Mouse (Mus musculus) adrenal gland, adult 18-20 months (tissue): ENCODE data around the gene Tspan13. TPM values are rescaled to one million over a fixed set of nuclear protein-coding genes. Genes with fewer than 3 reads are reported as not detected.
A peak's percentile ranks its signal among the peaks of the same experiment; 100 is the strongest.

ENCODE experiments used
- DNase-seq, 2 experiments: peaks; one replicate each; pipeline ENCODE4 v3.0.0; 2021 to 2022; ENCODE audit warnings: low spot score in 2 of 2
- total RNA-seq, 2 experiments: library from RNA; stranded (reverse); gene quantifications; 1 replicate in 1 of 2; 2 replicates in 1 of 2; pipeline ENCODE4 v1.2.3; 2021

Gene Tspan13
- total RNA-seq, 2 experiments from 2014 or later, result 9.6 to 15.6 TPM

DNA sequence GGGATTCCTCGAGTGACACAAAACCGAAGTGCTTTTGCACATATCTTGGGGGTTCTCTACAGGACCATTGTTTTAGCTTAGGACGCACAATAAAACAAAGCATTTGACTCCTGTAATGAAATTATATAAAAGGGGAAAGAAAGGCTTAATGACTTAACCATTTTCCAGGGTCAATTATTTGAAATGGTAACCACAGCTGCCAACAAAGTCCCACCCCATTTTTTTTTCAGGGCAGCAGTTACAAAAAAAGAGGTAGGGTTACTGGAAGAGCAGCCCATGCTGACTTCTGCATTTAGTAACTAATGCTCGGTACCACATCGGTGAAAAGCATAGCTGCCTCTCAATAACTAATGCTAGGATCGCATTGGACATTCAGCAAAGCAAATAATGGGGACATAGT is 6.8 kb downstream of the Tspan13 start:
- DNase-seq, result no peak

DNA sequence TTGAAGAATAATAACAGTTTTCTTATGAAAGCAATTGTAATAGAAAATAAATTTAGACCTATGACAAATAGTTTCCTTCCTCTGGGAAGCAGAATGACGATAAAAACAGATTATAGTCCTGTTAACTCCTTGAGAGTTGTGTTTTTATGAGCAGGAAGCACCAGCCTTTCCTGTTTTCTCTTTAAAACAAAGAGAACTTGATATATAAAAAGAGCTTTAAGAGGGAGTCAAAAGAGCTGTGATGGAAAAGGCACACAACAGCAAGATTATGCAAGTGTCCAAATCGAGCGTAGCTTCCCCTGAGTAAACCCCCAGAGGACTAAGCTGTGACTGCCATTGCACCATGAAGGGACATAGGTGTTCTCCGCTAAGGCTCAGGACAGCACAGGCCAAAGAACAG is 9.9 kb downstream of the Tspan13 start:
- no peak for DNase-seq

DNA sequence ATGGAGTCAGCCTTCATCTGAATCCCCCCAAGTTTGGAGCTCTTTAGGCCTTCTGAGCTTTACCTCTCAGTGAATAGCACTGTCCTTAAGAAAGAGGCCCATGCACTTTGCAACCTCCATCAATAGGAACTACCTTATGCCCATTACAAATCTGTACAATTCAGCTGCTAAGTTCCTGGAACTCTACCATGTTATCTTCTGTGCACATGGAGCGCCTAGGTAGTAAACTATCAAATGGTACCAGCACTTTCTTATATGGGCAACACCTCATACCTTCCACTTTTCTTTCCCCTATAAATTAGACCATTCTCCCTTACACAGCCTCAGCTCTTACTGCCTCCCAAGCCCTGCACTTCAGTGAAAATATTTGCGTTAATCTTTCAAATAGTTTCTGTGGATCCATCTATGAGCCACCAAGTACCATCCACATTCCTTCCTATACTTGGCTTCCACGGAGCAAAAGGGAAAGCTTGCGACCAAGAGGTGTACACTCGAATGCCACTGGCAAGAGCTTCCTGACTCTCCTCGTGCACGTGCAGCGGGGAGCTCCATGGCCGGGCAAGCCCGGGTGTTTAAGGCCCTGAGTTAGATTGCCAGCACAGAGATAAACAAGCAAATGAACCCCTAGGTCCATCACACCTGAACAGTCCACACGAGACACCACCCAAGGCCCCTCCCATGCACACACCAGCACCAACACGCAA is 11.5 kb downstream of the Tspan13 start:
- DNase-seq, result no peak

DNA sequence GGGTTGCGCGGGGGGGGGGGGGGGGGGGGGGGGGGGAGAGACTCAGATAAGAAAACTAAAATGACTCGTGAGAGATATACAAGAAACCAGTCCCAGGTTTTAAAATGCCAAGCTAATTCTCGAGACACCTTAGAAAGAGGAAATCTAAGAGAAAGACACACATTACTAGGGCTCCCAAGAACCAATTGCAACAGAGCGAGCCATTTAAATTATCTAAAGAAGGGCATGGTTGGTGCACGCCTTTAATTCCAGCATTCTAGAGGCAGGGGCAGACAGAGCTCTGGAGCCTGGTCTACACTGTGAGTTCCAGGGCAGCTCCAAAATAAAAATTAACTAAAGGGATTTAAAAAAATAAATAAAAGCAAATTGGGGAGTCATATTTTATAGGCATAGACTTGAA is 12.6 kb downstream of the Tspan13 start:
- DNase-seq, result no peak

DNA sequence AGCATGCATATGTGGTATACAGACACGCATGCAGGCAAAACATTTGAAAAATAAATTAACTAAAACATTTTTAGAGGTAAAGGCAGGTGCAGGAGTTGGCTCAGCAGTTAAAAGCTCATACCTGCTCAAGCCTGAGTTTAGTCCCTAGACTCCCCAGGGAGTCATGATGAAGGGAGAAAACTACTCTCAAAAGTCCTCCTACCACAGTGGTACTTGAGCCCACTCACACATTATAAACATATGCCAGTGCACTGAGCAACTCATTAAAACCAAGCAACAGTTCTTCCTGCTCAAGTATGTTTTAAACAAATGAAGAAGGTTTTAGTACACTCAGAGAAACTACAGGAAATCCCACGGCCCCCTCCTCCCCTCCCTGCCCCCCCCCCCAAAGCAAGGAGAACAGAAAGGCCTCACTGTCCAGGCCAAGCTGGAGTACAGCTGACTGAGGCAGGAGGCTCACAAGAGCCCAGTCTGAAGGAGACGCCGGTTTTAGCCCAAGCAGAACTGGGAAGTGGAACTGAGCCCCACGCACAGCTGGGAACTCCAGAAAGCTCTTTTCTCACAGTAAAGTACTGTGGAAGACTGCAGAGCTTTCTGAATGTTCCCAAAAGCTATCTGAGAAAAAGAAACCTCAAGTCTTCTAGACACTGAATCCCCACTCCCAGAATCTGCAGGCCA is 13.2 kb downstream of the Tspan13 start:
- no peak for DNase-seq

DNA sequence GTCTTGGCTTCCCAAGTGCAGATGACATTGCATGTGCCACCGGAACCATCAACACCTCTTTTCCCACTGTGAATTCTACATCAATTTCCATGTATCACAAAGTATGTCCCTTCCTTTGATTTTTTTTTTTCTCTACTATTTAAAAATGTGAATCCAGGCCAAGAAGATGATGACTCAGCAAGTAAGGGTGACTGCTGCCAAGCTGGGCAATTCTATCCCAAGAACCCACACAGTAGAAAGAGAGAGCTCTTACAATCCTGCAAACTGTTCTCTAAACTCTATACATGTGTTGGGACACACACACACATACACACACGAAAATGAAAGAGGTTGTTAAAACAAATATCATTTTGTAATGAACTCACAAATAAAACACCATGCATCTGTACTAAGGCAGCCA is 15.1 kb downstream of the Tspan13 start:
- no peak for DNase-seq

DNA sequence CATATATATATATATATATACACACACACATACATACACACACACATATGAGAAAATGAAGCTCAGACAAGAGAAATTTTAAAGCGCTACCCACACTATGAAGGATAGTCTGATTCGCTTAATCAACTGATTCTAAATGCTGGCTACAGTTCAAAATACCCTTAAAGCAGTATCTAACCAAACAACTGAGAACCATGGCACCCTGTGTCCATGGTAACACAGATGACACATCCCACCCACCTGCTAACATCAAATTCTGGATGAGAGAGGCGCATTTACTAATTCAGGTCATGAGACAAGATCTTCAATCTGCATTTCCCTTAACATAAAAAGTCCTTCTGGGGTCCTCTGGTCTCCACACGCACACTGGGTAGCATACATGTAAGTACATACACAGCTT is 16.2 kb downstream of the Tspan13 start:
- no peak for DNase-seq

DNA sequence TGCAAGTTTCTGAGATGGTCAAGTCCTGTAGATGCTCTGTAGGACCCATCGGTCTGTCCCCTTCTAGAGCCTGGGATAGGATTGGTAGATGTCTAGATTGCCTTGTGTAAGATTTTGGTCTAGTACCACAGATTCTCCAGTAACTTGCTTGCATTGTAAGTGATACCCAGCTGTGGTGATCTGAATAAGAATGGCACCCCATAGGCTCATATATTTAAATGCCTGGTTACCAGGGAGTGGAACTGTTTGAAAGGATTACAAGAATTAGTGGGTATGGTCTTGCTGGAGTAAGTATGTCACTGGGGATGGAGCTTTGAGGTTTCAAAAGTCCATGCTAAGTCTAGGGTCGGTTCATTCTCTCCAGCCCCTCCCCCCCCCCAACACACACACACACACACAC is 21.6 kb downstream of the Tspan13 start:
- no peak for DNase-seq

DNA sequence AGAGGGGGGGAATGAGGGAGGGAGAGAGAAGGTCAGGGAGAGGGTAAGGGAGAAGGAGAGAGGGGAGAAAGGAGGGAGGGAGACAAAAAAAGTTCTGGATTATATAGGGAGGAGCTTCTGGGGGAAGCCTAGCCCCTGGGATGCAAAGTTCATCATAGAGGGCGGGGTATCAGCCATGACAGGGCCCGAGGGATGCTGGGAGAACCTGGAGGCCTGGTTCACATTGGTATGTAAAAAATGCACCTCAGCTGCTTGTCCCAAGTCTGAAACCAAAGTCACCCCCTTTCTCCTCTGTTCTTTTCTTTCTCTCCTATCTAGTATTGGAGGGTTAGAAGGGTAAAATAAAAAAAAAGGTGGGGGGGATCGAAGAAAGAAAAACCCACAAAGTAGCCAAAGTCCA is 22.2 kb downstream of the Tspan13 start:
- no peak for DNase-seq

DNA sequence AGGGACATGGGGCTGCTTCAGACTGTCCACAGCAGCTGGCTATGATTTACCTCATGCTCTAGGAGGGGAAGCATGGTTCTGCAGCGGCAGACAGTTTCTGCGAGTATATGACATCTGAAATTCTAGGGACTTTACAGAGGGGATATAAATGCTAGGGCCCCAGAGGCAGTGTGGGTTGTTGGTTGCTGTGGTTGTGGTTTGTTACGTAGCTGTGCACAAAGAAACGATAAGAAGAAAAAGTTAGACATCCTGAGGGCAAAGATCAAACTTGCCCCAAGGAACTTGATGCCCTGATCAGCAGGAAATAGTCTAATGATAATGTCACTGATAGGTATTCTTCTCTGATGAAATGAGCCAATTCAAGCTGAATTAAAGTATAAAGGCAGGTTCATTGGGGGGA is 22.7 kb downstream of the Tspan13 start:
- no peak for DNase-seq

DNA sequence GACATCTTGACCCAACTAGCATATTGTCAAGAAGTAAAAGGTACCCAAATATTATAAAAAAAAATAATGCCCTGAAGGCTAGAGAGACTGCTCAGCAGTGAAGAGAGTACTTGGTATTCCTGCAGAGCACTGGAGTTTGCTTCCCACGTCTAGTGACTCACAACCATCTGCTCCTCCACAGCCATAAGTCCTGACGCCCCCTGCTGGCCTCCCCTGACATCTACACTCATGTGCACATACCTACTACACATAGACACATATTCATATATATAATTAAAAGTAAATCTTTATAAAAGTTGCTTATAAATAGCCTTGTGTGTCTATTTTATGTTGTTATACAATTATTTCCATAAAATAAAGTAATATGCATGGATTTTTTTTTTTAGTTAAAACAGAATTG is 24.5 kb downstream of the Tspan13 start:
- DNase-seq, result no peak

DNA sequence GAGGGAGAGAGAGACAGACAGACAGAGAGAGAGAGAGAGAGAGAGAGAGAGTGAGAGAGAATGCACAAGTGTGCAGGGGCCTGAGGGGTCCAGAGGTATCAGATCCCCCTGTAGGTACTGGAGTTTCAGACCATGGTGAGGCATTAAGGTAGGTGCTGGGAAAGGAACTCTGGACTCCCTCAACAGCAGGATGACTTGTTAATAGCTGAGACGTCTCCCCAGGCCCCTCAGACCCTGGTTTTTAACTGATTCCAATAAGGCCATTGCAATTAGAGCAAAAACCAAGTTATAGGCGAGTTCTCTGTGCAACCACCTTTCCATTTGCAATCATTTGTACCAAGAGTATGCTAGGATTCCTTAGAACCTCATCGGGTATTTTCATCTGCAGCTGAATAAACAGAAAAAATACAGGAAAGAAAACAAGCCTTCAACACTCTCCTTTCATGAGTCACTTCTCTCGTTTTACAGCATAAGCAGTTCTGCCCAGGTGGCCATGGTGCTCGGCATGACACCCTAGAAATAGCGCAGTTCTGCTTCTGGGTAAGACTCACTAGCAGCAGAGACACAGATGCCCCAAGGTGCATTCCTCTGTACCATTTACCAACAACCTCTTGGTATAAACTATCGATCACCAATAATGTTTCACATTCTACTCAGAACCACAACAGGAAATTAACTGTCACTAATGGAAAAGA is 28.9 kb downstream of the Tspan13 start:
- no peak for DNase-seq

DNA sequence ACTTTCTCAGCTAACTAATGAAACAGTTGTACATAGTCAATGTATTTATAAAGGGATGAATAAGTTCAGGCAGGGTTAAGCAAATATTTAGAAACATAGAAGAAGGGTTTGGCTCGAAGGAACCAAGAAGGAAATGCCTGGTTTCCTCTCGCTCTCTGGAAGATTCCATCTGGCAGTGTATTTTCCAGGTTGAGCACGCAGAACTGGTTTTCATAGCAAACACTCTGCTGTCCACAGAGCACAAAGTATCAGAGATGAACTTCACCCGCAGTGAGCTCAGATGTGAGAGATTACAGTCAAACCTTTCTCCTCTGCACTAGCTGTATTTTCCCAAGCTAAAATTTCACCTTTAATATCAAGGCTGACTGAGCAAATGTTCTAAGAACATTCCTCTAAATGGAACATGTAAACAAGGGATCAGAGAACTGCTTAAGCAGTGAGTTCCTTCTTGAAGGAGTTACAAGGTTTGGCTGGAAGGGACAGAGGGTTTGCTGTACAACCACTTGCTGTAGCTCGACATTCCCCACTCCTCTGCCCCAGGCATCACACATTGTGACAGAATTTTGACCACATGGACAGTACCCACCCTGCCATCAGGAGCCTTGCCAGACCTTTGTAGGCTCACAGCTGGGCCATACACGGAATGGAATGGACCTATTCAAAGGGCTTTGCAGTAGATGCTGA is 33.8 kb downstream of the Tspan13 start:
- DNase-seq, result no peak

DNA sequence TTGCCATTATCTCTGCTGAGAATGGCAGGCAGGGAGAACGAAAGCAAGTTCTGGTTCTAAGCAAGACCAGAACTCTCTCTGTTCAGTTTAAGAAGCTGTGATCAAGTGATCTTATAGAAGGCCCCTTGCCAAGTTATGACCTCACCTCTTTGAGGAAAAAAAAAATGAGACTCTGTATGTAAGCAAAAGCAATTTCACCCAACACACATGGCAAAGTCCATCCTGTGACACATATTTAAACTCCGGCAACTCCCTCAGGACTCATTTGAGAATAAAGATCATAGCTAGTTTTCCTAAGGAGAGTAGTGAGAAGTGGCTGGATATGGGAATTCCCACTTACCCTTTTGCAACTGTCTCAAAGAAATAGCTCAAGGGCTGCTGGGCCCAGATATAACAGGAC is 34.7 kb downstream of the Tspan13 start:
- no peak for DNase-seq

DNA sequence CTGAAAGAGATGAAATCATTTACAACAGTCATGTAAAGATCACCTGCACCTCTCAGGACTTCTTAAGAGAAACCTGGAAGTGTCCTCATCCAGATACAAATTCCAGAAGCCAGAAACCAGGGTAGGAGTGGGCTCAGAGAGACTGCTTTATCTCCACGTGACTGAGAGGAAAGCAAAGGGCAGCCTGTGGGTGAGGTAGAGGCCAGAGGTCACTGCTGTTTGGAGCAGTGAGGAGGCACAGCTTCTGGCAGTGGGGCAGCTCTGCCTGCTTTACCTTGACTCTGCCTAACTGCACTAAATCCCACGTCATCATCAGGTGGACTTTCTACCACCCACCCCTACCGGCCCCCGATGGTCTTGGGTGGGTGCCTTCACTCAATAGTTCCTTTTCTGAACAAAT is 37.6 kb downstream of the Tspan13 start:
- no peak for DNase-seq

DNA sequence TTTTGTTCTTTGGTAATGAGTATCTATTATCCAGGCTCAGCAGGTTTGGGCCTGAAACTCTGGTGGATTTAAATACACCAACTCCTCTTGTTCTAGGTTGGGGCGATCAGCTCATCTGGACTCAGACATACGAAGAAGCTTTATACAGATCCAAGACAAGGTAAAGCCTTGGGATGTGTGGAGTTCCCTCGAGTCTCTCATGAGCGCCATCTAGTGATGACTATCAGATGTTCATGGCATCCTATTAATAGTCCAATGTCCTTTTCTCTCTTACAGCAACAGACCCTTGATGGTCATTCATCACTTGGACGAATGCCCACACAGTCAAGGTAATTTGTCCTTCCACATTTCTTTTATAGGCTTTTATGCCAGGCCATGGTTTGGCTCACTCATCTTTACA is 46.5 kb downstream of the Tspan13 start:
- DNase-seq, result peak in 1 of 2 experiments; percentile 12

DNA sequence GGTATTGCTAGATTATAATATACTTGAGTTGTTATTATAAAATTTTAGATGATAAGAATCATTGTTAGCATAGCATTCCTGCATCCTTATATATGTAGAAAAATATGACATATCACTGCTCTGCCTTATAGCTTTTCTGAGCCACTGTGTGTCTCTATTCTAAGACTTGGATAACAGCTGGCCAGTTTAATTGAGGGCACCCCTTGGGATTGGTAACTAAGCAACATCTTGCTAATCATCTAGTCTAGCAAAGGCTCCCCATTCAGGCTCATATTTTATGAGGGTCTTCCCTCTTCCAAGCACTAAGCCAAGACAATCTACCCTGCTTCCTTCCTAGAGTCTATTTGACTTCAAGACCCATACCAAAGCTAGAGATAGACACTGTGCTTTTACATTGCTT is 48.2 kb downstream of the Tspan13 start:
- no peak for DNase-seq

DNA sequence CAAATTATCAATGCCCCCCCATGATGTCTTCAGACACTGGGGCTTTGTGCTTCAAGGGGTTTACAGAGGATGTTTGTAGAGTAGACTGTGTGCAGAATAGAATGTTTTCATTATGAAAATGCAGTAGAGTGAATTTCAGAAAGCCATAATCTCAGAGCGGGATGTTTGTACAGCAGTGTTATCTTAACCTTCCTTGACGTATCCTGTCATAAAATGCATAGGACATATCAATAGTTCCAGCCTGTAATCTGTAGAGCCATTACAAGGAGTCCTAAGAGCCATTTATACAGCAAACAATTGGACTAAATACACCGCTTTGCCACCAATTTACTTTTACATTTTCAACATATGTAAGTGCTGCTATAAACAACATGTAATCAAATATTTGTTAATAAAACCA is 48.7 kb downstream of the Tspan13 start:
- DNase-seq, result no peak

DNA sequence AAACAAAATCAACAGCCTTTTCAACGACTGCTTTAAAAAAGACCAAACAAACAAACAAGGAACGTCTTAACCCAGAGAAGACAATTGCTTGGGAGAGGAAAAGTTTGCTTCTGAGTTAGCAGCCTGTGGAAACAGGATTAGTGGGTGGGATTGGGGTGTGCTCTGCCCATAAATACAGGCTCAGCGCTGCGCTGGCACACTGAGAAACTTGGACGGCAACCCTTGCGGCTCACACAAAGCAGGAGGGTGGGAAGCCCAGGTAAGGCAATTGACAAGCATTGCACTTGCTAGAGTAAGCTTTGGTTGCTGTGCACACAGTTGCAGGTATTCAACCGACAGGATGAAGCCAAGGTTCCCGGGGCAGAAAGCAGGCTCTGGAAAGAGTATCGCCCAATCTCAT is 49.6 kb downstream of the Tspan13 start, which contains the start of gene Agr2:
TSS of gene Agr2 (plus strand) at position 197 of the 400 bp plus-strand sequence.
- DNase-seq, result no peak

DNA sequence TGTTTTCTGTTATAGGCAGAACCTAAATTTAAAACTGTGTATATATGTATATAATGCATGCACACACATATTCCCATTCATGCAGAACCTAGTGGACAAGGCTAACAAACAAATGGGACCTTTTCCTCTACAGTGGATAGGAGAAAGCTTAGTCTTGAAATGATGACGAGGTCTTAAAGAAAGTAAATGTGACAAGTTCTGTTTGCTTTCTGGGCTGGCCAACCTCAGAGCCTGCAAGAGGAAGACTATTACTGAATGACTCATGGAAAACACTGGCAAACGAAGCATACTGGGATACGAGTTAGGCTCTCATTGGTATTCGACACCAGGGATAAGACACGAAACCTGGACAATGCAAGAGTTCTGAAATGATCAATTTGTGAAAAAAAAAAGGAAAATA is 57.6 kb downstream of the Tspan13 start:
- DNase-seq, result no peak

DNA sequence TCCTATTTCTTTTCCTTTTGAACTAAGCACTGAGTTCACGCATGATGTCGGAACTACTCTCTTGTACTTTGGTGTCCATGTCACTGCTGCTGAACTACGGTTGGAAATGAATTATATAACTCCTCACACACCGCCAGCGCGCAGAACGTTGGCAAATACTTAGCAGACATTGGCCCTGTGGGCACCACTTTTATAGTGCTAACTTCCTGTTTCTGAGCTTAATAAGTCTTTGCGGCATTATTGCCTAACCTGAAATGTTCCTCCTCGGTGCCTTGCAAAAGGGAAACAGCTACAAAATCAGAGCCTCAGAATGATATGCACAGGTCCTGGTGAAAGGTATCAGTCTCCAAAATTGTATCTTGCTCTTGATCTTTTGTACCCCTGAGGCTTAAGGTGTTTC is 58.8 kb downstream of the Tspan13 start:
- DNase-seq, result no peak
